Mouse (Mus musculus) kidney, adult 18-20 months (tissue): Measurements from ENCODE around the gene 9230104L09Rik.

Experiments used
- DNase-seq: peaks from one replicate; pipeline ENCODE4 v3.0.0; 2021

The 9230104L09Rik gene

GRCm38 (mm10) chr2:148864966-148865365, at the start of gene 9230104L09Rik:
Gene 9230104L09Rik, minus strand, starts transcription at chr2:148865038.
- no peak for DNase-seq

GRCm38 (mm10) chr2:148902286-148902685, 37.4 kb upstream of the 9230104L09Rik start:
- DNase-seq = peak; percentile 79

- DNase-seq = no peak
These were observed 35.5 kb upstream of the 9230104L09Rik start for GRCm38 (mm10) chr2:148900305-148900704.

GRCm38 (mm10) chr2:148896219-148896618, 31.4 kb upstream of the 9230104L09Rik start:
- no peak for DNase-seq

- no peak for DNase-seq
These were observed 28.3 kb upstream of the 9230104L09Rik start for GRCm38 (mm10) chr2:148893107-148893506.

- no peak for DNase-seq
These were observed 25.4 kb upstream of the 9230104L09Rik start for GRCm38 (mm10) chr2:148890021-148890851.

- no peak for DNase-seq
These were observed 24.6 kb upstream of the 9230104L09Rik start for GRCm38 (mm10) chr2:148889331-148890010.

- DNase-seq = no peak
These were observed 24.0 kb upstream of the 9230104L09Rik start for GRCm38 (mm10) chr2:148888872-148889271.

GRCm38 (mm10) chr2:148884738-148885137, 19.9 kb upstream of the 9230104L09Rik start:
- DNase-seq = no peak

- DNase-seq = peak; percentile 23
These were observed 14.4 kb upstream of the 9230104L09Rik start for GRCm38 (mm10) chr2:148879199-148879598.

- DNase-seq = peak; percentile 8
These were observed 13.8 kb upstream of the 9230104L09Rik start for GRCm38 (mm10) chr2:148878641-148879130.

- peak; percentile 56 for DNase-seq
These were observed 12.4 kb upstream of the 9230104L09Rik start for GRCm38 (mm10) chr2:148877016-148877770.

- peak; percentile 95 for DNase-seq
These were observed 10.5 kb upstream of the 9230104L09Rik start, which contains the start of gene Cst3 for GRCm38 (mm10) chr2:148875335-148875811. Gene Cst3, minus strand, starts transcription at chr2:148875692.

- peak; percentile 50 for DNase-seq
These were observed 9.9 kb upstream of the 9230104L09Rik start for GRCm38 (mm10) chr2:148874617-148875334.

GRCm38 (mm10) chr2:148874224-148874616, 9.4 kb upstream of the 9230104L09Rik start:
- no peak for DNase-seq

GRCm38 (mm10) chr2:148872860-148873259, 8.0 kb upstream of the 9230104L09Rik start:
- DNase-seq = no peak

GRCm38 (mm10) chr2:148870526-148870925, 5.7 kb upstream of the 9230104L09Rik start:
- no peak for DNase-seq

- no peak for DNase-seq
These were observed 4.1 kb upstream of the 9230104L09Rik start for GRCm38 (mm10) chr2:148868959-148869358.

- DNase-seq = no peak
These were observed 3.1 kb downstream of the 9230104L09Rik start for GRCm38 (mm10) chr2:148861693-148862092.

- no peak for DNase-seq
These were observed 3.8 kb downstream of the 9230104L09Rik start for GRCm38 (mm10) chr2:148860993-148861392.

- DNase-seq = no peak
These were observed 7.3 kb downstream of the 9230104L09Rik start for GRCm38 (mm10) chr2:148857506-148857905.
